Mouse (Mus musculus) bone marrow macrophage, adult 2 months (primary cell): ENCODE measurements around the gene Nfkb2. TPM values are rescaled to one million over a fixed set of nuclear protein-coding genes. Genes with fewer than 3 reads are reported as not detected.
A peak's percentile ranks its signal among the peaks of the same experiment; 100 is the strongest.

ENCODE experiments used
- H3K27ac ChIP-seq: 2 replicates; pipeline ENCODE4 v1.5.1; 2012; ENCODE audit warnings: low read depth, low read length; ENCODE audit not compliant: insufficient read depth
- H3K4me1 ChIP-seq: 2 replicates; pipeline ENCODE4 v1.6.1; 2012; ENCODE audit warnings: low read length; ENCODE audit not compliant: control insufficient read depth, insufficient read depth
- H3K4me3 ChIP-seq: 2 replicates; pipeline ENCODE4 v1.5.1; 2012; ENCODE audit warnings: mild to moderate bottlenecking, low read length, moderate library complexity; ENCODE audit not compliant: insufficient read depth
- CTCF ChIP-seq: IDR thresholded peaks from 2 replicates; pipeline ENCODE4 v1.5.1; 2012; ENCODE audit warnings: low read depth, mild to moderate bottlenecking, low read length, moderate library complexity
- POLR2A ChIP-seq: IDR thresholded peaks from 2 replicates; pipeline ENCODE4 v1.6.1; 2012; ENCODE audit warnings: mild to moderate bottlenecking, low read depth, low read length, borderline replicate concordance
- polyA plus RNA-seq: library from polyadenylated mRNA; stranded (reverse); fragments of >200 nt; gene quantifications from 2 replicates; pipeline ENCODE4 v1.2.4, GENCODE M21; 2012; ENCODE audit not compliant: missing spikeins, insufficient read depth, insufficient read length

The Nfkb2 gene
- polyA plus RNA-seq, 1 experiment: 51.7 TPM

DNA sequence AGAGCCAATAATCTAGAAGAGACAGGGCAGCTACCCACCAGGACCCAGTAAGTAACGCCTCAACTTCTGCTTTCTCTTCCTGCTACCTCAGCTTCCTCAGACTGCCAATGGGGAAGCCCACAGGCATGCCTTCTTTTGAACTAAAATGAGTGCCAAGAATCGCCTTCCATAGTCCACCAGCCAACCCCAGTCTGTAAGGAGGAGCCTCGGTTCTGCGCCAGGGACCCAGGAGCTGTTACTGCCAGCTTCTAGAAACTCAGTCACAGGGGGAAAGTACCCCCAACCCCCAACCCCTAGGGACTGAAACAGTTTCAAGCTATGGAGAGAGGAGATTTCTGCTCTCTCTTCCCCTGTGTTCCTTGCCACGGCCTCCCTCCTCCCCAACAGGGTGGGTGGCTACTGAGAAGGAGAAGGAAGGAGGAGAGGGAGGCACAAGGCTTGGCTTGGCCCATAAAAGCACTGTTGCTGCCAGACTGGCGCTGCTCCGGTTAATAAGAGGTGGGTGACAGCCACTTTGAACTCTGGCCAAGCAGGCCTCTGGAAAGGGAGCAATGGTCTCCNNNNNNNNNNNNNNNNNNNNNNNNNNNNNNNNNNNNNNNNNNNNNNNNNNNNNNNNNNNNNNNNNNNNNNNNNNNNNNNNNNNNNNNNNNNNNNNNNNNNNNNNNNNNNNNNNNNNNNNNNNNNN, 35.3 kb downstream of the Nfkb2 start:
- Histone ChIP-seq H3K4me1 (peaks cover 29% of the 10 kb centered on the region), H3K27ac (peak overlapping the region; percentile 99), H3K4me3 (peak overlapping the region; percentile 57)
- no peak for TF ChIP-seq CTCF
- TF ChIP-seq POLR2A: peak; percentile 37; the same call in 1 of the 2 replicates

DNA sequence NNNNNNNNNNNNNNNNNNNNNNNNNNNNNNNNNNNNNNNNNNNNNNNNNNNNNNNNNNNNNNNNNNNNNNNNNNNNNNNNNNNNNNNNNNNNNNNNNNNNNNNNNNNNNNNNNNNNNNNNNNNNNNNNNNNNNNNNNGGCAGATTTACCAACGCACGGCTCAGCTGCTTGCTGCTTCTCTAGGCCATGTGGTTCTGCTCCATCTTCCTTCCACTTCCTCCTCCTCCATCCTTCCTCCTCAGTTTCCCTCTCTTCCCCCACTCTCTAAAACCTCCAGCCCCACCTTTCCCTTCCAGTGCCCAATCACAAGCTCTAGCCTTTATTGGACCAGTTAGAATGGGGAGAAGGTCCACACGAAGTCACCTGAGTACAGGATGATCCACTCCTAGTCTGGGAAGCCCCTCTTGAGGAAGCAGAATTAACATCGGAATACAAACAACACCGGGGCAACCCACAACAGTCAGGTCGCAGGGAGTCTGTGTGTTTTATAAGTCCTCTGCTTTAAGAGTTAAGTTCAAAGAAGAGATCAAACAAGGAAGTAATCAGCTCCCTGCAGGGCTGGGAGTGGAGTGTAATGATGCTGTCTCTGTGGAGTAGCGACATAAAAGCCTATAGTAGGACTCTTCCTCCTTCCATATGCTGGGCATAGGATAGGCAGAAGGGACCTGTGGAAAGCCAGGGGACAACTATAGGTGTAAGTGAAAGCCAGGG, 40.7 kb downstream of the Nfkb2 start:
- Histone ChIP-seq H3K4me3 (no peak overlapping the region), H3K4me1 (peaks cover 42% of the 10 kb centered on the region), H3K27ac (no peak overlapping the region)
- TF ChIP-seq CTCF (no peak), POLR2A (no peak)

GRCm38 (mm10) chr19:46347146-46347545, 43.0 kb downstream of the Nfkb2 start:
- TF ChIP-seq CTCF: no peak
- no peak for TF ChIP-seq POLR2A
- Histone ChIP-seq H3K4me3 (no peak overlapping the region), H3K27ac (no peak overlapping the region), H3K4me1 (peaks cover 38% of the 10 kb centered on the region)

DNA sequence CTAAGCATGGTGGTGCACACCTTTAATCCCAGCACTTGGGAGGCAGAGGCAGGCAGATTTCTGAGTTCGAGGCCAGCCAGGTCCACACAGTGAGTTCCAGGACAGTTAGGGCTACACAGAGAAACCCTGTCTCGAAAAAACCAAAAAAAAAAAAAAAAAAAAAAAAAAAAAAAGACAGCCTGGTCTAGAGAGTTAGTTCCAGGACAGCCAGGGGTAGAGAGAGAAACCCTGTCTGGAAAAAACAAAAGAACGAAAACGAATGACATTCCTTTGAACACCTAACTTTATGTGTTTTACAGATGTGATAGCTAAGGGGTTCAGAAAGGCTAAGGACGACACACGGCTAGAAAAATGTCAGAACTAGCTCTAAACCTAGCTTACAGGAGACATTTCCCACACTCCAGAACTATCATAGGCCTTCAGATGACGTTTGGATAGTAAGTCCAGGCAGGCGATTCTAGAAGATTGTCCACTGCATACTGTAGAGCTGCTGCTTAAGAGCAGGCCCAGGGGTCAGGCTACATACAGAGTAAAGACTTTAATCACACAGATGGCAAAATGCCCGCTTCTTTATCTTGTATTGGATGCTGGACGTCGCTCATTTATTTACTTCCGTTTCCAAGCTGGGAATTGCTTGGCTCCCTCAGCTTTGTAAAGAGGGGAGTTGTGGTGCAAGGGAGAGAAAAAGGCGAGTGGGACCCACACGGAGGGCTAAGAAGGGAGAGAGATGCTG, 44.0 kb downstream of the Nfkb2 start:
- peaks cover 38% of the 10 kb centered on the region for H3K4me1 ChIP-seq
- TF ChIP-seq POLR2A: no peak
- no peak for TF ChIP-seq CTCF
- H3K27ac ChIP-seq: peak overlapping the region; percentile 55
- peak overlapping the region; percentile 82 for H3K4me3 ChIP-seq

- Histone ChIP-seq H3K4me3 (peak overlapping the region; percentile 82), H3K27ac (peak overlapping the region; percentile 55), H3K4me1 (peaks cover 34% of the 10 kb centered on the region)
- TF ChIP-seq POLR2A (no peak), CTCF (no peak)
These were observed 44.8 kb downstream of the Nfkb2 start for GRCm38 (mm10) chr19:46348761-46349458.

- no peak overlapping the region for H3K27ac ChIP-seq
- peak overlapping the region; percentile 82 for H3K4me3 ChIP-seq
- H3K4me1 ChIP-seq: peaks cover 30% of the 10 kb centered on the region
- no peak for TF ChIP-seq POLR2A
- no peak for TF ChIP-seq CTCF
These were observed 45.4 kb downstream of the Nfkb2 start for GRCm38 (mm10) chr19:46349550-46349949.

GRCm38 (mm10) chr19:46350168-46350932, 46.2 kb downstream of the Nfkb2 start, which contains the start of gene 2310034G01Rik:
Gene 2310034G01Rik (minus strand): TSS chr19:46350302.
- Histone ChIP-seq H3K4me3 (peak within 1 kb of the TSS; percentile 82), H3K27ac (peak within 1 kb of the TSS; percentile 19; the same call in 1 of the 2 replicates)
- TF ChIP-seq CTCF (no peak), POLR2A (no peak)

GRCm38 (mm10) chr19:46356701-46357138, 52.6 kb downstream of the Nfkb2 start:
- H3K4me1 ChIP-seq: peaks cover 22% of the 10 kb centered on the region

More at GRCm38 (mm10) chr19:46350168-46350932, 46.2 kb downstream of the Nfkb2 start, which contains the start of gene 2310034G01Rik:
- H3K4me1 ChIP-seq: peaks cover 24% of the 10 kb centered on the region

More at GRCm38 (mm10) chr19:46356701-46357138, 52.6 kb downstream of the Nfkb2 start:
- Histone ChIP-seq H3K27ac (peak overlapping the region; percentile 26), H3K4me3 (peak overlapping the region; percentile 79)
- no peak for TF ChIP-seq POLR2A
- no peak for TF ChIP-seq CTCF
